Mouse (Mus musculus): ENCODE measurements around the gene Fam13a.

The Fam13a gene

GRCm38 (mm10) chr6:59024164-59024724 is at the start of gene Fam13a:
TSS of gene Fam13a (minus strand) at chr6:59024549.
- DNase-seq (ENCODE audit: low read depth, low spot score) = peak; percentile 79

DNA sequence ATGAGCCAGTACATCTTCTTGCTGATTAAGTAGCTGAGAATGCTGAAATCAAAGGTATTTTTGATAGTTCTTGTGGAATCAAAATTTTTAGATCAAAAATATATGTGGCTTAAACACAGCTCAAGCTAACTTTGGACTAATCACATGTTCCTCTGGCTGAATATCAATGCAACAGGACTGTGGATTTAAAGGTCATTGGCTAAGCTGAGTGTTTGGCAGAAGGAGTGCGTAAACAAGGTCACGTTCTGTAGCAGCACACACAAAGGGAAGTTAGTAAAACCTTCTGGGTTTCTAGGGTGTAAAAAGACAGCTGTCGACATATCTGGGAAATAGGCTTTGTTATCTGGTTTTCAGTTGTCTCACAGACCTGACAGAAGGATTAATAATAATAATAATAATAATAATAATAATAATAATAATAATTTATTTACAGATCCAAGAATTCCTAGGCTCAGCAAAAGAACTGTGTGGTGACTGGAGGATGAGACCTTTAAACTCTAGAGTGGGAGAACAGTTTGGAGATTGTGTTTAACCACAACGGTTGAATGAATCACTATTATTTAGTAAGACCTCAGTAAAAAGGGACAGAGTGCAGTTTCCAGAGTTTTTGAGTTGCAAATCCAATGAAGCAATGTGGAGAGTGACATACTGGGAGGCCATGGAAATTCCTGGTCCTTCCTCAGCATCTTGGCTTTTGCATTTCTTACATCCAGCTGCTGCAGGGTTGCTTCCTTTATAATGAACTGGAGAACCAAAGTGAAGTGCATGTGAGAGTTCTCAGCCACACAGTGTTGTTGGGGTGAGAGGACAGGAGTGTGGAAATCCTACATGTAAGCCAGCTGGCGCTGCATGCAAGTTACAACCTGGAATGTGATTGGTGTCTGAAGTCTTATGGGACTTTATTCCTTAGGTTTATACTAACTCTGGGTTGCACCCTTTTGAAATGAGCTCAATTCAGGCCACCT is 48.0 kb upstream of the Fam13a start:
- DNase-seq (ENCODE audit: low read depth, low spot score) = no peak

GRCm38 (mm10) chr6:59071691-59072090 is 47.3 kb upstream of the Fam13a start:
- DNase-seq (ENCODE audit: low read depth, low spot score) = no peak

GRCm38 (mm10) chr6:59068187-59068586 is 43.8 kb upstream of the Fam13a start:
- DNase-seq (ENCODE audit: low read depth, low spot score) = no peak

- DNase-seq (ENCODE audit: low read depth, low spot score) = no peak
These were observed 40.1 kb upstream of the Fam13a start for GRCm38 (mm10) chr6:59064440-59064839.

GRCm38 (mm10) chr6:59053232-59053631 is 28.9 kb upstream of the Fam13a start:
- no peak for DNase-seq (ENCODE audit: low read depth, low spot score)

DNA sequence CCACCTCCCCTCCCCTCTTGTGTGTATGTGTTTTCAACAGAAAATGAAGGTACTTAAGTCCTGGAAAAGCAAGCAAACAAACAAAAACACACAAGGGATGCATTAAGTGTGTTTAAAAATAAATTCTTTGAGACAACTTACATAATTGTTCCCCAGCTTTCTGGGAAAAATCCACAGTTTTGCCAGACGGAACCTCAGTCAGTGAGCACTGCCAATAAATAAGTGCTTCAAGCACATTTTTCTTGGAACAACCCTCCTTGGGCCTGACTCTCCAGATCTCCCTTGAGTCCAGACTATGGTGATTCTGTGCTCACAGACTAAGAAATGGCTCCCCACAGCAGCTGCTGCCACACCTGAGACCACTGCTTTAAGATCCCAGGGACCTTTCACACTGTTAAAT is 15.4 kb upstream of the Fam13a start:
- DNase-seq (ENCODE audit: low read depth, low spot score) = no peak

DNA sequence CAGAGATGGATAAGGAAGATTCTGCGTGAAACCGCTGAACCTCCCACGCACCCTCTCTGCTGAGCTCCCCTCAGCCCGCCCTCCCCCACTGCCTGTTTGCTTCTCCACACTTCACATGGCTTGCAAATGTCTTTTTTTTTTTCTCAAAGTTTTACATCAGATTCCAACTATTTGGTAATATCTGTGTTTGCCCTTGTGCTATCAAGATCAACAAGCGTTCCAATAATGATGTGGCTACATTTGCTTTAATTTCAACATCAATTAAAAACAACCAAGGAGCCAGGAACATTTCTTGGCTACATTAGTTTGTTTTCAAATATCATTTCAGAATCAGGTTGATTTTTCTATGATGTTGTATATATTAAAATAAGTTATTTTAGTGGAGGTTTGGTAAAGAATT is 8.4 kb upstream of the Fam13a start:
- DNase-seq (ENCODE audit: low read depth, low spot score) = no peak

- no peak for DNase-seq (ENCODE audit: low read depth, low spot score)
These were observed 7.2 kb upstream of the Fam13a start for GRCm38 (mm10) chr6:59031539-59031938.

GRCm38 (mm10) chr6:59030667-59031066 is 6.3 kb upstream of the Fam13a start:
- no peak for DNase-seq (ENCODE audit: low read depth, low spot score)

GRCm38 (mm10) chr6:59030037-59030436 is 5.7 kb upstream of the Fam13a start:
- no peak for DNase-seq (ENCODE audit: low read depth, low spot score)

GRCm38 (mm10) chr6:59028871-59029270 is 4.5 kb upstream of the Fam13a start:
- DNase-seq (ENCODE audit: low read depth, low spot score) = no peak

GRCm38 (mm10) chr6:59024806-59025205 is 457 bp upstream of the Fam13a start:
- peak; percentile 1 for DNase-seq (ENCODE audit: low read depth, low spot score)

- peak; percentile 0 for DNase-seq (ENCODE audit: low read depth, low spot score)
These were observed 740 bp downstream of the Fam13a start for GRCm38 (mm10) chr6:59023455-59024163.

- no peak for DNase-seq (ENCODE audit: low read depth, low spot score)
These were observed 1.7 kb downstream of the Fam13a start for GRCm38 (mm10) chr6:59022621-59023020.

GRCm38 (mm10) chr6:59020346-59020745 is 4.0 kb downstream of the Fam13a start:
- DNase-seq (ENCODE audit: low read depth, low spot score) = no peak

DNA sequence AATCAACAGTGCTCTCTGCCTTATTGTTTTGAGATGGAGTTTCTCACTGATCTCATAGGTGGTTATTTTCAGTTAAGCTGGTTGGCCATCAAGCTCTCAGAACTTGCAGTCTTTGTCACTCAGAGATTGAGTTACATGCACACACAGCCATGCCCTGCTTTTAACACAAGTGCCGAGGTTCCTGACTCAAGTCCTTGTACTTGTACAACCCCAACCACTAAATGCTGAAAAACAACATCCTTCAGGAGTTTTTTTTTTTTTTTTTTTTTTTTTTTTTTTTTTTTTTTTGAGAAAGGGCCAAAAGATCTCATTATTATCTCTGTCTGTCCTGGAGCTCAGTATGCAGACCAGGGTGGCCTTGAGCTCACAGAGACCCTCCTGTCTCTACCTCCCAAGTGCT is 4.5 kb downstream of the Fam13a start:
- no peak for DNase-seq (ENCODE audit: low read depth, low spot score)

GRCm38 (mm10) chr6:59016336-59016832 is 8.0 kb downstream of the Fam13a start:
- DNase-seq (ENCODE audit: low read depth, low spot score) = no peak

DNA sequence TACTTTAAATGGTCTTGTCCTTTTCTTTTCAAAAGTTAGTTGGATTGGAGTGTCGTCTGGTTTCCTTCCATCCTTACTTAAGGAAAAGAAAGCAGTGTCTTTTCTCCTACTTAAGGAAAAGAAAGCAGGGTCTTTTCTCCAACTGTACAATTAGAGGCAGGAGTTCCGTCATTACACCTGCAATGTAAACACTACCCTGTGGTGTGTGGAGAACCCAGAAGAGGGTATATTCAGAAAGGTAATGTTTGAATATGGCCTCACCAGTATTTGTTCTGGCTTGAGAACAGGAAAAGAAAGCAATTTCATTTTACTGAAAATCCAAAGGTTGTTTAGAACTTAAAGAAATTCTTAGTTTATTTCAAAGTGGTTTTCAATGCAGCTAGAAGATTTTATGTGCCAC is 9.6 kb downstream of the Fam13a start:
- DNase-seq (ENCODE audit: low read depth, low spot score) = no peak

DNA sequence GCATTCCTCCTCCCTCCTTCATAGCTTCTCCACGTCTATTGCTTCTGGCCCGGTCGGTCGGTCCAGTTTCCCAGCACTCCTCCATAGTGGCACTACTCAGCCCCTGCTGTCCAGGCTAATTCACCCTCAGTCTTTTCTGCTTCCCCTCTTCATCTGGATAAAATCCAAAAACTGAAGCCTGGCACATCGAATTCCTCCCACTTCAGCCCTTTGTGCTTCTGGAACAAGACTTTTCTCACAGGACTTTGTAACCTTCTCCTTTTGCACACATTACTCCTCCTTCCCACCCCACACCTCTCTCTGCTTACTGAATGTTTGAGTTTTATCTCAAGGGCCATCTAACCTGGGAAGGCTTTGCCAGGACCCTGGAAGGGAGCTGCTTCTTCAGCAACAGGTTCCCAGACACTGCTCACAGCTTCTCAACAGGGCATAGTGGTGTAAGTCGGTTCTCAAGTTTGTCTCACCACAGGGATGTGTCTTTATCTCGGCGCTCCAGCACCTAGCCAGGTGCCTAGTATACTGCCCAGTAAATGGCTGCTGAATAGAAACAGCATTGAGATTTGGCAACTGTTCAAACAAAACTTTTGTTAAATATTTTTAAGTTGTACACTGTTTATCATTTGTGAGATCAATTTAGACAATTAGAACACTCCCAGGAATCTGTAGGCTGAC is 10.1 kb downstream of the Fam13a start:
- no peak for DNase-seq (ENCODE audit: low read depth, low spot score)

DNA sequence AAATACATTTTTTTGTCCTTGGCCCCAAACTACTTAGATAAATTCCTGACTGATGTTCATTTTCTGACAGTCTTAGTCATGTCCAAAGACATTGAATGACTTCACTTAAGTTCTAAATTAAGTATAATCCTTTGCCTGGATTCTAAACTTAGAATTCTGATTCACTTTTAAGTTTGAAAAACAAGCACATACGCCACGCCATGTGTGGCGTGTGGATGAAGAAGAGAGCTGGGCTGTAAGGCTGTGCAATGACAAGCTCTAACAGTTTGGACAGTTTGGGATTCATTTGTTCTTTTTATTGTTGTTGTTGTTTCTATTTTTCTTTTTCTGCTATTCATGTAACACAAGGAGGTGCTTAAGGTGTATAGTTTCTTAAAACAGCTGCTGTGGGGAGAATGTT is 13.6 kb downstream of the Fam13a start:
- DNase-seq (ENCODE audit: low read depth, low spot score) = no peak

DNA sequence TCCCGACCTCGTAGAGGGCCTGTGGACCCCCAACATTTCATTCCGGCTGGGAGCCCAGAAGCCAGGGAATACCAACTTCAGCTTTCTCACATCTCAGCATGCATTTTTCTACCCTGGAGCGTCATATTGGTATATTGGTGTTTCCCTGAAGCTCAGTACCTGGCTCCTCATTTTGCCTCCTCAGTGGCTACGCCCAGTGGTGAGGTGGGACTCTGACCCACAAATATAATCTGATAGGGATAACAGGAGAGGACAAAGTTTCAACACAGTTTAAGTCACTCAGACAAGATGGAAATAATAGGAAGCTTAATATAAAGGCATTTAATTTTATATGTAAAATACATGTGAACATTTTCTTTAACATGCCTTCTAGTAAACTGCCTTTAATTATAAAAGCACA is 19.7 kb downstream of the Fam13a start:
- no peak for DNase-seq (ENCODE audit: low read depth, low spot score)

Data from embryo, embryonic 11.5 days (tissue).